Mouse (Mus musculus) kidney, embryonic 16.5 days (tissue): ENCODE data around the gene Rcn3. TPM values are rescaled to one million over a fixed set of nuclear protein-coding genes. Genes with fewer than 3 reads are reported as not detected.

ENCODE experiments used
- ATAC-seq: fragments of 200-750 bp; cut with Nextera tagmentation; 2 replicates; pipeline ENCODE4 v1.8.0; 2017; ENCODE audit warnings: moderate TSS enrichment; ENCODE audit not compliant: low FRiP score, low TSS enrichment
- H3K27ac ChIP-seq: fragments of 300-500 bp; sonication (generic); 2 replicates; pipeline ENCODE4 v1.5.1; 2014; ENCODE audit warnings: low read length
- H3K27me3 ChIP-seq: fragments of 300-500 bp; sonication (generic); 2 replicates; pipeline ENCODE4 v1.6.1; 2014; ENCODE audit warnings: low read length, control low read depth, mixed read lengths; ENCODE audit not compliant: insufficient read depth
- H3K36me3 ChIP-seq: fragments of 300-500 bp; sonication (generic); 2 replicates; pipeline ENCODE4 v1.6.1; 2014; ENCODE audit warnings: low read length, control low read depth, mixed read lengths; ENCODE audit not compliant: insufficient read depth
- H3K4me1 ChIP-seq: fragments of 300-500 bp; sonication (generic); 2 replicates; pipeline ENCODE4 v1.6.1; 2014; ENCODE audit warnings: low read length, control low read depth, mixed read lengths; ENCODE audit not compliant: insufficient read depth
- H3K4me2 ChIP-seq: fragments of 300-500 bp; sonication (generic); replicated peaks from 2 replicates; pipeline ENCODE4 v1.6.1; 2014; ENCODE audit warnings: low read depth, low read length
- H3K4me3 ChIP-seq: fragments of 300-500 bp; sonication (generic); 2 replicates; pipeline ENCODE4 v1.5.1; 2014; ENCODE audit warnings: mild to moderate bottlenecking, low read length
- H3K9ac ChIP-seq: fragments of 300-500 bp; sonication (generic); replicated peaks from 2 replicates; pipeline ENCODE4 v1.6.1; 2014; ENCODE audit warnings: low read length
- H3K9me3 ChIP-seq: fragments of 300-500 bp; sonication (generic); 2 replicates; pipeline ENCODE4 v1.6.1; 2016; ENCODE audit warnings: low read length, control low read depth
- WGBS: fragments of 180-500 bp; shearing (Covaris S2); extraction: QIAGEN DNeasy Blood & Tissue Kit; methylation state at CpG from one replicate; pipeline ENCODE4 v1.1.7; 2014; 5-methylcytosine and 5-hydroxymethylcytosine counted together
- polyA plus RNA-seq: library from polyadenylated mRNA; unstranded; fragments of >200 nt; fragmentation: Nextera tagmentation; extraction: Ambion mirVana; gene quantifications from 2 replicates; pipeline ENCODE4 v1.2.1, GENCODE M21; 2015

The Rcn3 gene
- polyA plus RNA-seq, 1 experiment from 2014 or later: 369 TPM

DNA sequence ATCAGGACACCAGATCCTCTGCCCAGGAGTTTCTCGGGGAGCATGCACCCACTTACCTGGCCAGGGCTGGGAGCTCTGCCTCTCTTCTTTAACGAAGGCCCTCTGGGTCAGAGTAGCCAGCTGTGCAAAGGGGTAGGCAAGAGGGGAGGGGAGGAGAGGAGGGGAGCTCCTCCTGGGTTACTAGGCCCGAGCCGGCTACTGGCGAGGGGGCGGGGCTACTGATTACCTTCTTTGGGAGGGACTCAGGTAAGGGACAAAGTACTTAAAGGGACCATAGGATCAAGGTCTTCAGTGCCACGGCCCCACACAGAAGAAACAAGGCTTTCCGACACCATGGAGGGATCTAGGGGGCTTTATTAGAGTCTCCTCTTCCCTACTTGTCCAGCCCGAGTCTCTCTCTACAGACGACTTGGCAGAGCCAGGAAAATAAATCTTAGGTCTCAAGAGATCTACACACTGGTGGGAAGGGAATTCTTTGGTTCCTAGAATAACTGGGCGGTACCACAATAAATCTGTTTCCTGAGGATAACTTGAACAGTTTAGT lies 30.4 kb downstream of the Rcn3 start:
- peaks cover 25% of the 10 kb centered on the region for H3K4me1 ChIP-seq
- no peaks in the 10 kb centered on the region for H3K9me3 ChIP-seq
- peak overlapping the region; percentile 85 for H3K9ac ChIP-seq
- WGBS: 4% methylated on average over 11 of the region's 11 CpGs
- H3K27ac ChIP-seq: peak overlapping the region; percentile 98
- H3K27me3 ChIP-seq: no peaks in the 10 kb centered on the region
- peak overlapping the region; percentile 55 for H3K4me2 ChIP-seq
- H3K36me3 ChIP-seq: no peaks in the 10 kb centered on the region; the same call in 1 of the 2 replicates
- peak overlapping the region; percentile 84 for H3K4me3 ChIP-seq
- ATAC-seq: peak; percentile 52

GRCm38 (mm10) chr7:45060632-45061122 lies 31.3 kb downstream of the Rcn3 start:
- no peaks in the 10 kb centered on the region; the same call in 1 of the 2 replicates for H3K36me3 ChIP-seq
- no peak for ATAC-seq
- H3K27me3 ChIP-seq: no peaks in the 10 kb centered on the region
- peaks cover 25% of the 10 kb centered on the region for H3K4me1 ChIP-seq
- H3K4me3 ChIP-seq: peak overlapping the region; percentile 84; the same call in 1 of the 2 replicates
- H3K27ac ChIP-seq: peak overlapping the region; percentile 98; the same call in 1 of the 2 replicates
- 96% methylated on average over 6 of the region's 6 CpGs for WGBS
- no peaks in the 10 kb centered on the region for H3K9me3 ChIP-seq
- peak overlapping the region; percentile 85; the same call in 1 of the 2 replicates for H3K9ac ChIP-seq
- peak overlapping the region; percentile 55 for H3K4me2 ChIP-seq

- Histone ChIP-seq H3K27ac (no peak overlapping the region), H3K36me3 (no peaks in the 10 kb centered on the region; the same call in 1 of the 2 replicates), H3K4me1 (peaks cover 25% of the 10 kb centered on the region), H3K4me2 (no peak overlapping the region), H3K9me3 (no peaks in the 10 kb centered on the region), H3K27me3 (no peaks in the 10 kb centered on the region), H3K9ac (no peak overlapping the region), H3K4me3 (no peak overlapping the region)
- no peak for ATAC-seq
- 78% methylated on average over 10 of the region's 10 CpGs for WGBS
These were observed 33.1 kb downstream of the Rcn3 start for GRCm38 (mm10) chr7:45058607-45059571.

DNA sequence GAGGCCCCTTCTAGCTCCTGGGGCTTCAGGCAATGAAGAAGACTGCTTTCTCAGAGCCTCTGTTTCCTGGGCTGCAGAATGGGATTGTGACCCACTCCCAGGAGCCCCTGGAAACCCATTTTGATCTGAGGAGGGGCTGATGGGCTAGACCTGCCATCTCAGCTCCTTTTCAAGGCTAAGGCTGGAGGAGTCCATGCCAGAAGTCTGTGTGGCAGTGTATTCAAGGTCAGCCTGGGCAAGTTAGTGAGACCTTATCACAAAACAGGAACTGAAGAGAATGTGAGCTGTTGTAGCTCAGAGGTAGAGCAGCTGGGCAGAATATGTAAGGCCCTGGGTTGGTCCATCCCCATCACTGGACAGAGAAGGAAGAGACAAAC lies 35.1 kb downstream of the Rcn3 start:
- H3K27me3 ChIP-seq: no peaks in the 10 kb centered on the region
- H3K4me1 ChIP-seq: peaks cover 16% of the 10 kb centered on the region
- no peak for ATAC-seq
- no peaks in the 10 kb centered on the region for H3K9me3 ChIP-seq
- no peak overlapping the region for H3K4me2 ChIP-seq
- no peaks in the 10 kb centered on the region; the same call in 1 of the 2 replicates for H3K36me3 ChIP-seq
- H3K4me3 ChIP-seq: no peak overlapping the region
- H3K27ac ChIP-seq: no peak overlapping the region
- no peak overlapping the region for H3K9ac ChIP-seq

GRCm38 (mm10) chr7:45056329-45056971 lies 35.6 kb downstream of the Rcn3 start:
- Histone ChIP-seq H3K27me3 (no peaks in the 10 kb centered on the region), H3K9ac (no peak overlapping the region), H3K9me3 (no peaks in the 10 kb centered on the region), H3K4me3 (no peak overlapping the region), H3K4me1 (peaks cover 20% of the 10 kb centered on the region), H3K27ac (no peak overlapping the region), H3K36me3 (no peaks in the 10 kb centered on the region; the same call in 1 of the 2 replicates), H3K4me2 (no peak overlapping the region)
- WGBS: 74% methylated on average over 14 of the region's 14 CpGs
- no peak for ATAC-seq

DNA sequence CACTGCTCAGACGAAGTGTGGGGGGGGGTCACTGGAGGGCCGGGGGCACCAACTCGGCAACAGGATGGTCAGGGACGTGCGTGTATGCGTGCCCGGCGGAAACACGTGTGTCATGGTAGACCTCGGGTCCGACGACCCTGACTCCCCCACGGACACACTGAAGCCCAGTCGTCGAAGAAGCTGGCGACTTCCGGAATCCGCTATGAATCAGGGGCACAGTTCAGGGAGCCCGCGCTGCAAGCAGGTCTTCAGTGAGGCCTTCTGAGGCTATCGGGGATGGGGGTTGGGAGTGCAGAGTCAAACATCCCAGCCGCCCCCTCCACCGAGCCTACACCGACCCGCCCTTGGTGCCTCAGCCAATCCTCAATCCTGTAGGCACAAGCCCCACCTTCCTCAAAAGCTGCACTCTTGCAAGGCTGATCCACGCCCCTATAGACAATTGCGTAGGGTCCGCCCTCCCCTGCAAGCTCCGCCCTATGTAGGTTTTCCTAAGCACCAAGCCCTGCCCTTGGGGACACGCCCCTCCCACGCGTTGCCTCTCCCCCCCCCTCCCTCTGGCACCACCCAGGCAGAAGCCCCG lies 38.0 kb downstream of the Rcn3 start:
- Histone ChIP-seq H3K9me3 (no peaks in the 10 kb centered on the region), H3K9ac (peak overlapping the region; percentile 95), H3K36me3 (peaks cover 16% of the 10 kb centered on the region), H3K27me3 (no peaks in the 10 kb centered on the region), H3K27ac (peak overlapping the region; percentile 100), H3K4me1 (peaks cover 18% of the 10 kb centered on the region), H3K4me2 (peak overlapping the region; percentile 98), H3K4me3 (peak overlapping the region; percentile 86)
- WGBS: 0% methylated on average over 32 of the region's 33 CpGs
- ATAC-seq: peak; percentile 97

- peak; percentile 44 for ATAC-seq
- Histone ChIP-seq H3K9ac (peak overlapping the region; percentile 95), H3K4me1 (peaks cover 17% of the 10 kb centered on the region), H3K4me3 (peak overlapping the region; percentile 86), H3K27ac (peak overlapping the region; percentile 100), H3K9me3 (no peaks in the 10 kb centered on the region), H3K36me3 (peaks cover 23% of the 10 kb centered on the region), H3K4me2 (peak overlapping the region; percentile 98), H3K27me3 (no peaks in the 10 kb centered on the region)
- WGBS: under 1% methylated on average over 46 of the region's 59 CpGs
These were observed 38.7 kb downstream of the Rcn3 start for GRCm38 (mm10) chr7:45053117-45053930.

- peak within 1 kb of the TSS; percentile 100 for H3K27ac ChIP-seq
- peak within 1 kb of the TSS; percentile 86 for H3K4me3 ChIP-seq
- H3K4me2 ChIP-seq: peak within 1 kb of the TSS; percentile 98
- H3K9me3 ChIP-seq: no peaks in the 10 kb centered on the region
- no peaks in the 10 kb centered on the region for H3K27me3 ChIP-seq
- no peak for ATAC-seq
- 0% methylated on average over 5 of the region's 18 CpGs for WGBS
- peaks cover 17% of the 10 kb centered on the region for H3K4me1 ChIP-seq
- H3K36me3 ChIP-seq: peaks cover 29% of the 10 kb centered on the region
- peak within 1 kb of the TSS; percentile 95 for H3K9ac ChIP-seq
These were observed 39.2 kb downstream of the Rcn3 start, which contains the start of gene Prr12 for GRCm38 (mm10) chr7:45052862-45053116. Prr12 (minus strand) TSS chr7:45052881.
